17 mouse cellular contexts compared by ENCODE assay signal in the genomic region with DNA sequence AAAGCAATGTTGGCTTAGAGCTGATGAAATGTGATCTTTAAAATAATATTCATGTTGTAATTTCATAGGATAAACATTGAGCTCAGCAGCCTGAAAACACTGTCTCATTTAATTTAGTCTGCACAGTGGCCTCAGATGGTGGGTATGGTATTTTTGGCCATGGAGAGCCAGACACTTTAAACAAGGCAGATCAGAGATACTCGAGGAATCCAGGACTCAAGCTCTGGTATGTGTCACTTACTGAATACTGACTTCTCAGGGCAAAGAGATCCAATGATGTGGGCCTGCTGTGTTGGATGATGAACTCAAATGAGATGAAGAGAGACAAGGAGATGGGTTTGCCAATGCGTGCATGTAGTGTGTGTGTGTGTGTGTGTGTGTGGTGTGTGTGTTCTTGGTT.
"Had no signal": no experiment of that assay in that cellular context is flagged by ENCODE, and none has a peak within 500 bp of the region (broad histone marks: within the 10 kb centered on the region; RNA-seq: fewer than 3 reads in every experiment).

No protein-coding gene starts in this region.

- H3K4me3 ChIP-seq: kidney, embryonic 15.5 days; left cerebral cortex, adult 2 months; liver, embryonic 13.5 days; stomach, embryonic 15.5 days had no signal

- H3K9me3 ChIP-seq: stomach, embryonic 15.5 days had no signal

- H3K4me2 ChIP-seq: kidney, embryonic 15.5 days; liver, embryonic 13.5 days; midbrain, embryonic 11.5 days; stomach, embryonic 15.5 days had no signal

- H3K9ac ChIP-seq: kidney, embryonic 15.5 days; liver, embryonic 13.5 days; stomach, embryonic 15.5 days had no signal

- H3K27me3 ChIP-seq: kidney, embryonic 15.5 days; liver, embryonic 13.5 days; stomach, embryonic 15.5 days had no signal

- H3K36me3 ChIP-seq: kidney, embryonic 15.5 days; liver, embryonic 13.5 days; stomach, embryonic 15.5 days had no signal

- DNase-seq: kidney, postnatal 10 days; kidney, postnatal 36 days; layer of hippocampus, postnatal 36 days; liver, embryonic 13.5 days; lung, adult 2 months; lung, postnatal 14 days; lung, postnatal 4 days; midbrain, embryonic 14.5 days; right cerebral cortex, adult 18-20 months; right cerebral cortex, postnatal 14 days; right cerebral cortex, postnatal 4 days; spleen, adult 18-20 months; thymus, postnatal 25 days had no signal

- H3K27ac ChIP-seq: kidney, embryonic 15.5 days; left cerebral cortex, adult 2 months; liver, embryonic 13.5 days had no signal

- H3K4me1 ChIP-seq: stomach, embryonic 15.5 days had no signal
